Mouse (Mus musculus) thymus, adult 2 months (tissue): Measurements from ENCODE around the gene Unc5c. TPM values are rescaled to one million over a fixed set of nuclear protein-coding genes. Genes with fewer than 3 reads are reported as not detected.
A peak's percentile ranks its signal among the peaks of the same experiment; 100 is the strongest.

Source experiments
- DNase-seq: peaks from one replicate; pipeline ENCODE4 v3.0.0; 2021
- H3K27ac ChIP-seq: fragments of 200-500 bp; 2 replicates; pipeline ENCODE4 v1.5.1; 2012; ENCODE audit warnings: low read length, control low read depth; ENCODE audit not compliant: control insufficient read depth, insufficient read depth
- H3K27me3 ChIP-seq: fragments of 200-500 bp; 2 replicates; pipeline ENCODE4 v1.6.1; 2012; ENCODE audit warnings: mild to moderate bottlenecking, low read length, moderate library complexity, mixed read lengths; ENCODE audit not compliant: control insufficient read depth, insufficient read depth
- H3K36me3 ChIP-seq: fragments of 200-500 bp; 2 replicates; pipeline ENCODE4 v1.6.1; 2012; ENCODE audit warnings: mild to moderate bottlenecking, low read length, moderate library complexity; ENCODE audit not compliant: control insufficient read depth, insufficient read depth
- H3K4me1 ChIP-seq: fragments of 200-500 bp; replicated peaks from 2 replicates; pipeline ENCODE4 v1.6.1; 2012; ENCODE audit warnings: low read length; ENCODE audit not compliant: control insufficient read depth, insufficient read depth
- H3K4me3 ChIP-seq: fragments of 200-500 bp; 2 replicates; pipeline ENCODE4 v1.5.1; 2012; ENCODE audit warnings: mild to moderate bottlenecking, low read length, control low read depth, moderate library complexity; ENCODE audit not compliant: control insufficient read depth, insufficient read depth
- CTCF ChIP-seq: fragments of 200-500 bp; IDR thresholded peaks from 2 replicates; pipeline ENCODE4 v1.5.1; 2012; ENCODE audit warnings: mild to moderate bottlenecking, control low read depth, low read length, moderate library complexity, borderline replicate concordance; ENCODE audit not compliant: control insufficient read depth, poor library complexity, insufficient read depth; ENCODE audit errors: extremely low read depth
- POLR2A ChIP-seq: fragments of 200-500 bp; IDR thresholded peaks from 2 replicates; pipeline ENCODE4 v1.6.1; 2012; ENCODE audit warnings: mild to moderate bottlenecking, low read length, control low read depth, moderate library complexity; ENCODE audit not compliant: control insufficient read depth, poor library complexity, insufficient read depth; ENCODE audit errors: extremely low read depth
- WGBS: fragments of 180-500 bp; shearing (Covaris S2); methylation state at CpG from one replicate; pipeline ENCODE4 v1.1.7; 2018; 5-methylcytosine and 5-hydroxymethylcytosine counted together
- polyA plus RNA-seq: library from polyadenylated mRNA; depleted of rRNA; stranded (reverse); fragments of >200 nt; gene quantifications from 2 replicates; pipeline ENCODE4 v1.2.3, GENCODE M21; 2012

The Unc5c gene
- polyA plus RNA-seq, 1 experiment, result 0.57 TPM

- 85% methylated on average over 4 of the region's 4 CpGs for WGBS
- no peaks in the 10 kb centered on the region for H3K27me3 ChIP-seq
- no peaks in the 10 kb centered on the region for H3K36me3 ChIP-seq
- H3K27ac ChIP-seq, result no peak overlapping the region
- no peak for DNase-seq
- H3K4me1 ChIP-seq, result peaks cover 3% of the 10 kb centered on the region; the same call in 1 of the 2 replicates
- TF ChIP-seq POLR2A (no peak), CTCF (no peak)
- H3K4me3 ChIP-seq, result no peak overlapping the region
These were observed 317.5 kb downstream of the Unc5c start for GRCm38 (mm10) chr3:141782553-141782952.

GRCm38 (mm10) chr3:141791026-141791780 lies 326.2 kb downstream of the Unc5c start:
- WGBS, result 94% methylated on average over 8 of the region's 8 CpGs
- Histone ChIP-seq H3K4me1 (no peaks in the 10 kb centered on the region), H3K27ac (no peak overlapping the region), H3K4me3 (no peak overlapping the region), H3K36me3 (no peaks in the 10 kb centered on the region), H3K27me3 (no peaks in the 10 kb centered on the region)
- DNase-seq, result no peak
- TF ChIP-seq CTCF (no peak), POLR2A (no peak)

GRCm38 (mm10) chr3:141792106-141792505 lies 327.1 kb downstream of the Unc5c start:
- no peaks in the 10 kb centered on the region for H3K27me3 ChIP-seq
- no peaks in the 10 kb centered on the region for H3K36me3 ChIP-seq
- TF ChIP-seq POLR2A (no peak), CTCF (no peak)
- 100% methylated on average over 1 of the region's 1 CpGs for WGBS
- H3K4me3 ChIP-seq, result no peak overlapping the region
- H3K4me1 ChIP-seq, result no peaks in the 10 kb centered on the region
- H3K27ac ChIP-seq, result no peak overlapping the region
- peak; percentile 3 for DNase-seq

GRCm38 (mm10) chr3:141793755-141794154 lies 328.7 kb downstream of the Unc5c start:
- Histone ChIP-seq H3K4me1 (no peaks in the 10 kb centered on the region), H3K4me3 (no peak overlapping the region), H3K27me3 (no peaks in the 10 kb centered on the region), H3K36me3 (no peaks in the 10 kb centered on the region), H3K27ac (no peak overlapping the region)
- 94% methylated on average over 2 of the region's 2 CpGs for WGBS
- TF ChIP-seq POLR2A, result no peak
- TF ChIP-seq CTCF, result no peak
- no peak for DNase-seq

- 98% methylated on average over 3 of the region's 3 CpGs for WGBS
- no peak for TF ChIP-seq CTCF
- no peak for TF ChIP-seq POLR2A
- Histone ChIP-seq H3K4me3 (no peak overlapping the region), H3K4me1 (no peaks in the 10 kb centered on the region), H3K27ac (no peak overlapping the region), H3K27me3 (no peaks in the 10 kb centered on the region), H3K36me3 (no peaks in the 10 kb centered on the region)
- DNase-seq, result no peak
These were observed 329.4 kb downstream of the Unc5c start for GRCm38 (mm10) chr3:141794371-141794770.

- Histone ChIP-seq H3K4me3 (no peak overlapping the region), H3K27ac (no peak overlapping the region), H3K4me1 (no peaks in the 10 kb centered on the region), H3K36me3 (no peaks in the 10 kb centered on the region), H3K27me3 (no peaks in the 10 kb centered on the region)
- TF ChIP-seq POLR2A, result no peak
- TF ChIP-seq CTCF, result no peak
- no peak for DNase-seq
These were observed 332.4 kb downstream of the Unc5c start for GRCm38 (mm10) chr3:141797372-141797771.
